Mouse (Mus musculus): ENCODE results near the gene Rtn4rl2.
"Not testable (repeated sequence)": the region's sequence is repeated elsewhere in the genome, so short reads cannot be mapped to it uniquely, and the experiment has no call there.

Gene Rtn4rl2

DNA sequence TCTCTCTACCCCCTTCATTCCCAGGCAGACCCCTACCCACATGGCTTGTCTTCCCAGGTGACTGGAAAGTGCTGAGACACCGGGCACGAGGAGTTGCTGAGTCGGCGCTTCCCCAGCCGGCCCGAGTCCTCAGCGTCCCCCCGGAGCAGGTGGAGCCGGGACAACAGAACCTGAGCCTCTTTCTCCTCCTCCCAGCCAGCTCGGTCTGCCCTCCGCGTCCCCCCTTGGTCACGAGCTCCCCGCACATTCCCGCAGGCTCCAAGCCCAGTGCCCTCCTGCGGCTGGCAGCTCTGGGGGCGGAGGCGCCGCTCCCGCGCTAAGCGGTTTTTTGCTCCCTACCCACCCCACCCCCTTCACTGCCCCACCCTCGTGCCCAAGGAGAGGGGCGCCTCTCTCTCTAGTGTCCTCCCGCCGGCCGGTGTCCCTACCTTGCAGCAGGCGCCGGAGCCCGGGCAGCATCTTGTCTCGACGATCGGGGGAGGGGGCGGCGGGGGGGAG lies at the start of gene Rtn4rl2:
Gene Rtn4rl2, minus strand, starts transcription at position 477 of the 498 bp plus-strand sequence.
- no peak for DNase-seq

GRCm38 (mm10) chr2:84935065-84935464 lies 48.6 kb upstream of the Rtn4rl2 start:
- no peak for DNase-seq

GRCm38 (mm10) chr2:84934649-84935007 lies 48.1 kb upstream of the Rtn4rl2 start:
- no peak for DNase-seq

DNA sequence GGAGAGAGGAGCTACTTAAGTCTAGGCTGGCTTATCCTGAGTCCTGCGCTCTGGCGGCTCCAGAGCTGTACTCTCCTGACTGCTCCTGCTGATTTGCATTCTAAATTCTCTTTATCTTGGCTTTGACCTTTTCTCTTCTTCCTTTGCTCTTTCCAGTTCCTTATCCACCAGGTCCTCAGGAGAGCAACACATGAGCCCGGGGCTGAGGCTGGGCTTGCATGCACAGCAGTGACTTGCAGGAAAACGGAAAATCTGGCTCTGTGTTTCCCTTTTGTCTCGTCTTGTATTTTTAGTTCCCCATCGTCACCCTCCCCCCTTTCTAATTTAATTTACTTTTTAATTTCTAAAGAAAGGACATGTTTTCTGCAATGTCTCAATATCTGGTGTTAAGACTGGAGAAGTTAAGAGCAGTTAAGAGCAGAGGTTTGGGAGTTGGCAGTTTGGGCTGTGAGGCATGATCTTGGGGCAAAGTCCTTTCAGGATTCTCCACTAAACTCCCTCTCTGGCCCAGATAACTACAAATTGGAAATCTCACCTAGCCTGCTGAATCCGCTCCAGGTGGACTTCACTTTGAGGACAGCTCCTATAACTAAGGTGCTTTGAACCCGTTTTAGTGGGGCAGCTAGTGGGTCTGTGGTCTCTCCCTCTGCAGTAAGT lies 47.6 kb upstream of the Rtn4rl2 start:
- peak; percentile 66 for DNase-seq

DNA sequence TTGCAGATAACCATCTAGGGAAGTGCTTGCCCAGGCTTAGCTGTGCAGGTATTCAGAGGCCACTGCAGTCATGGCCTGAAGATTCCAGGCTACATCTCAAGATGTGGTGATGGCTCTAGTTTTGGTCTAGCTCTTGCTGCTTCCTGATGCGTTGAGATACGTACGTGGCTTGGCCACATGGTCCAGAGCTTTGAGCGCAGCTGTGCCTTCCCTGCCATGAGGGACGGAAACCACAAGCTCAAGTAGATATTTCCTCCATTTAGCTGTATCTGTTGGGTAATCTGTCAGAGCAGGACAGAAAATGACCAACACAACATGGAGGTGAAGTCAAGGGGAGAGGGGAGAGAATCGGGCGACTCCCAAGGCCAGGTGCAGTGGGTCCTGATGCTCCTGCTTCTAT lies 43.7 kb upstream of the Rtn4rl2 start:
- DNase-seq = no peak

DNA sequence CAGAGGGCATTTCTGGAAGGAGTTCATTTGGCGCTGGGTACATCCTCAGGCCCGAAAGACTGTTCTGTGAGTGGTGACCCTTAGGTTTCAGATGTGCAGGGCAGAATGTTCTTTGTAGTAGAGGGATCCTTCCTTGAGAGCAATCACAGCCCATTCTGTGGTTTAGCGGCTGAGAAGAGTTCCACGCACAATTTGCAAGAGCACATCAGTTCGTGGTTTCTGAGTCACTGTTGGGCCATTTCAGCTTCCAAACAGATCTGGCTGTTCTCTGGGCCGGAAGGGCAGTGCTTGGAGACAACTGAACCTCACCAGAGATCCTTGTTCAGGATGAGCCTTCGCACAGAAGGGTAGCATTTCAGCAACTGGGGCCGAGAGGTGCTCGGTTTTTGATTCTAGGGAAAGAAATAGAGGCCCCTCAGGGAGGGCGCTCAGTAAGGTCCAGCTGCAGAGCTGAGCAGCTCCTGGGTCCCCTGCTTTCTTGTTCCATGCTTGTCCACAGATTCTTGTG lies 33.1 kb upstream of the Rtn4rl2 start:
- no peak for DNase-seq

- DNase-seq = no peak
Measured at GRCm38 (mm10) chr2:84918188-84918587, 31.7 kb upstream of the Rtn4rl2 start.

DNA sequence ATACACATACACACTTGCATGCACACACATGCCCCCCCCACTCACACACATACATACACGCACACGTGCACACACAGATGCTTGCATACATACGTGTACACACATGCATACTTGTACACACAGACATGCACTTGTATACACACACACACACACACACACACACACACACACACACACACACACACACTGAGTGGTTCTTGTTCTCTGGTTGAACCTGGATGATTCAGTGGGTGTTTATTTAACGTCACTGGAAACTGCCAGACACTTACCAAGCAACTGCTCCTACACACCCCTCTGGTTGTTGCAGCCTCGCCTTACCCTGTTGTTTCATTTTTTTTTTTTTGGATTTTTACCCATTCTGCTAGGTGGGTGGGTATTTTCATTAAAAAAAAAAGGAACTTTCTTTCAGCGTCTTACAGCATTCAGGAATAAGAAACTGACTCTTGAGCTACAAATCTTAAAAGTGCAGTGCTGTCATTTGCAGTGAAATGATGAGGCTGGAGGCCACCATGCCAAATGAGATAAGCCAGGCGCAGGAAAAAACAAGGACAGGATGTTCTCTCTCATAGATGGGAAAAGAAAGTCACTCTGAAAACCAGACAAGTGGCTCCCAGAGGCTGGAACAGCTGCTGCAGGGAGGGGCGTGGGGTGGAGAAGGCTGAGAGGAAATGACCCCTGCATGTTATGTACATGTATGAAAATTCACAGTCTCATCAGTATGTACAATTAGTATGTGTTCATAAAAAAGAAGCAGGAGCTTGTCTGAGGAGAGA lies 30.2 kb upstream of the Rtn4rl2 start:
- DNase-seq = peak; percentile 84

GRCm38 (mm10) chr2:84915330-84915729 lies 28.8 kb upstream of the Rtn4rl2 start:
- no peak for DNase-seq

GRCm38 (mm10) chr2:84913881-84914280 lies 27.4 kb upstream of the Rtn4rl2 start:
- DNase-seq = no peak

DNA sequence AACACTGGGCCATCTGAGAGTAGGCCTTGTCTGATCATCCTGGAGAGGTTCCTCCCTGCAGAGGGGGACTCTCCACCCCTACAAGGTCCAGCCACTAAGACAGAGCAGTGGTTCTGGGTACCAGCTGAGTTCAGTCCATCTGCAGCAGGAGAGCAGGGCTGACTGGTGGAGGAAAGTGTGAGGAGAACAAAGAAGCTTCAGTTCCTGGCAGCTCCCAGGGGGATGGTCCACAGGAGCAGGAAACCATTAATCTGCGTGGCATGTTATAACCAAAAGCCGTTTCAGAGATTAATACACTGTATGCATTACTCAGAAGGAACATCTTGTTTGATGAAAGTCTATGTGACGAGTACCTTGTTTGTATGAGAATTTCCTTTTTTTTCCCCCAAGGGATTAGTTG lies 26.2 kb upstream of the Rtn4rl2 start:
- no peak for DNase-seq

DNA sequence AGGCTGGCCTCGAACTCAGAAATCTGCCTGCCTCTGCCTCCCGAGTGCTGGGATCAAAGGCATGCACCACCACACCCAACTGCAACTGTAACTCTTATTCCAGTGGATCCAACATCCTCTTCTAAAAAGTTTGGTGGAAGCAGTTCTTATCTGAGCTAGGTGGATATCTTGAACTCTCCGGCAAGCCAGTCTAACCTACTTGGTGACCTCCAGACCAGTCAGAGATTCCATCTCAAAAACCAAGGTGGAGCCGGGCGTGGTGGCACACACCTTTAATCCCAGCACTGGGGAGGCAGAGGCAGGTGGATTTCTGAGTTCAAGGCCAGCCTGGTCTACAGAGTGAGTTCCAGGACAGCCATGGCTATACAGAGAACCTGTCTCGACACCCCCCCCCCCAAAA lies 10.2 kb upstream of the Rtn4rl2 start:
- DNase-seq = not testable (repeated sequence)

DNA sequence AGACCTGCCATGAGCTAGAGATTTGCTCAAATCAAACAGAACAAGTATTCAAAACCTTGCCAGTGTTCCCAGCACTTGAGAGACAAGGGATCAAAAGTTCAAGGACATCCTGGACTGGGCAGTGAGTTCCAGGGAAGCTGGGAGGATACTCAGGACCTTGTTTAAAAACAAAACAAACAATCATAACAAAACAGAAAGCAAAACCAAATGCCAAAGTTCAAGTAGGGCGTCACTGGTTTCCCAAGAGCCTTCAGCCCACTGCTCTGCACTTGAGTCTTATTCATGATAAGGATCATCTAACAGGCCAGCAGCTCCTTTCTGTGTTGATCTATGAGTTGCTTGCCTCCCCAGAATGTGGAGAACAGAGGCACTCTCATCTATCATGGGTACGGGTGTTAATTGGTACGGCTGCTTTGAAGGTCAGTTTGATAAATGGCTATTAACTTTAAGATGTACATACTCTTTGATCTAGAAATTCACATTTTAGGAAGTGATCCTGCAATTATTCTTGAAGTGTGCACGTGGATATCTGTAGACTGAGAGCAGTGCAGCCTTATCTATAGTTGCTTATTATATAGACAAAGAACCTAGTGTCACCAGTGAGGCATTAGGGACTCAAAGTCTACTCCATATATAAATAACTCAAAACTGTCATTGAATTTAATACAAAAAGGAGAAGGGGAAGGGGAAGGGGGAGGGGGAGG lies 9.1 kb upstream of the Rtn4rl2 start:
- DNase-seq = peak; percentile 56

GRCm38 (mm10) chr2:84893359-84893758 lies 6.8 kb upstream of the Rtn4rl2 start:
- DNase-seq = no peak

DNA sequence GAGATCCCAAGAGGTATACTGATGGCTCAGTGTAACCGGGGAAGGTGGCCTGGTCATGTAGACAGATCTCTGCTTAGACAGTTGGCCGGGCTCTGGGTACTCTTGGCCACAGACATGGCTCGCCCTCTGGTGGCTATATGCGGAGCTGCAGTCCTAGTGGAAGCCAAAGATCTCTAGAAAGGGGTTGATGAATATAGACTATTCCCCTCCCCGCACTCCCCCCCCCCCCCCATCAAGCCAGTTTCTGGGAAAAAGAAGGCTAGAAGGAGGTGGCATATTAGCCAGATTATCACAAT lies 3.5 kb upstream of the Rtn4rl2 start:
- peak; percentile 87 for DNase-seq

- no peak for DNase-seq
Measured at GRCm38 (mm10) chr2:84889316-84890044, 3.0 kb upstream of the Rtn4rl2 start.

- DNase-seq = peak; percentile 81
Measured at GRCm38 (mm10) chr2:84888657-84889315, 2.3 kb upstream of the Rtn4rl2 start.

DNA sequence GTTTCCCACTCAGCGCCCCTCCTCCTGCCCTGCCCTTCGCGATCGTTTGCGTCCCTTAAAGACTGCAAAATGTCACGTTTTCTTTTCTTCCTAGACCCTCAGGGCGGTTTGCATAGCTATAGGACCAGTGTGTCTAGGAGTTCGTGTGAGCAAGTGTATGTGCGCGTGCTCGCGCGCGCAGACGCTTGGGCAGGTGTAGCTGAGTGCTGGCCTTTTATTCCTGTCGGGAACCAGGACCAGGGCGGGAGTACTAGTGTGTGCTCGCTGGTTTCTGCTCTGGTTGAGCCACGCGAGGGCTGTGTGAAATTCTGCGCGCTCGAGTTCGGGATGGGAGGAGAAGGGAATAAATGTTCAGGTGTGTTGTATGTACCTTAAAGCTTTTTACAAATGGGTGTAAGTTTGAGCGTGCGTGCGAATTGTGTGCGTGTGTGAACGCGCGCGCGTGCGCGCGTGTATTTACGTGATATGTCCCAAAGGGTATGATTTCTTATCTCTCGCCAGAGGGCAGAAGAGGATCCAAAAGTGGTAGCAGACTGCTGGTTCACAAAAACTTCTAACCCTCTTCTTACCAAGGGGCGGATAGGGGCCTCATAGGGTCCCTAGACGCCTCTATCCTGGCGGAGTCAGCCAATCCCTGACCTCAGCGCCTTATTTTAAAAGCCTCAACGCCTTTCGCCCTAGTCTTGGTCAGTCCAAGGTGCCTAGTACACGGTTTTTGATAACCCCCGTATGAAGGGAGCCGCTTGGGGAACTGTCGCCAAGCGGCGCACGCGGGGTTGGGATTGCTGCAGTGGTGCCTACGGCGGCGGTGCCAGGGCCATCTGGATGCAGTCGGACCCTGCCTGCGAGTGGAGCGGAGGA lies 1.1 kb upstream of the Rtn4rl2 start:
- DNase-seq = peak; percentile 51

- no peak for DNase-seq
Measured at GRCm38 (mm10) chr2:84886821-84887281, 341 bp upstream of the Rtn4rl2 start.

GRCm38 (mm10) chr2:84885084-84886055 lies 1.1 kb downstream of the Rtn4rl2 start:
- DNase-seq = no peak
